Mouse (Mus musculus) liver, postnatal 0 days (tissue): ENCODE results near the gene Cdh23. TPM values are rescaled to one million over a fixed set of nuclear protein-coding genes. Genes with fewer than 3 reads are reported as not detected.

Source experiments
- ATAC-seq: fragments of 200-750 bp; cut with Nextera tagmentation; 2 replicates; pipeline ENCODE4 v1.8.0; 2017; ENCODE audit warnings: mild to moderate bottlenecking, moderate library complexity
- DNase-seq: peaks from one replicate; pipeline ENCODE4 v3.0.0-alpha.2; 2016
- H3K27ac ChIP-seq: fragments of 300-500 bp; sonication (generic); 2 replicates; pipeline ENCODE4 v1.5.1; 2014; ENCODE audit warnings: antibody characterized with exemption, moderate library complexity, mild to moderate bottlenecking, low read depth
- H3K27me3 ChIP-seq: fragments of 300-500 bp; sonication (generic); 2 replicates; pipeline ENCODE4 v1.6.1; 2014; ENCODE audit warnings: low read length, control low read depth, mixed read lengths; ENCODE audit not compliant: insufficient read depth
- H3K36me3 ChIP-seq: fragments of 300-500 bp; sonication (generic); replicated peaks from 2 replicates; pipeline ENCODE4 v1.6.1; 2014; ENCODE audit warnings: mild to moderate bottlenecking, control low read depth, low read length, moderate library complexity, mixed read lengths; ENCODE audit not compliant: insufficient read depth
- H3K4me1 ChIP-seq: fragments of 300-500 bp; sonication (generic); 2 replicates; pipeline ENCODE4 v1.6.1; 2014; ENCODE audit warnings: antibody characterized with exemption, mild to moderate bottlenecking, control low read depth; ENCODE audit not compliant: insufficient read depth
- H3K4me2 ChIP-seq: fragments of 300-500 bp; sonication (generic); 2 replicates; pipeline ENCODE4 v1.6.1; 2014; ENCODE audit warnings: low read depth, mild to moderate bottlenecking, low read length, moderate library complexity, mixed read lengths
- H3K4me3 ChIP-seq: fragments of 300-500 bp; sonication (generic); 2 replicates; pipeline ENCODE4 v1.5.1; 2014; ENCODE audit warnings: low read depth, low read length
- H3K9ac ChIP-seq: fragments of 300-500 bp; sonication (generic); replicated peaks from 2 replicates; pipeline ENCODE4 v1.6.1; 2014; ENCODE audit warnings: mild to moderate bottlenecking, moderate library complexity
- H3K9me3 ChIP-seq: fragments of 300-500 bp; sonication (generic); 2 replicates; pipeline ENCODE4 v1.6.1; 2016; ENCODE audit warnings: mild to moderate bottlenecking, control low read depth, low read length, mixed read lengths
- CTCF ChIP-seq: sonication (generic); IDR thresholded peaks from 2 replicates; pipeline ENCODE4 v1.5.1; 2016; ENCODE audit warnings: antibody characterized with exemption, low read depth
- EP300 ChIP-seq: IDR thresholded peaks from 2 replicates; pipeline ENCODE4 v1.6.1; 2016; ENCODE audit warnings: antibody characterized with exemption, low read depth, mild to moderate bottlenecking
- WGBS: fragments of 180-500 bp; shearing (Covaris S2); extraction: QIAGEN DNeasy Blood & Tissue Kit; methylation state at CpG from one replicate; pipeline ENCODE4 v1.1.7; 2014; ENCODE audit not compliant: insufficient replicate concordance; 5-methylcytosine and 5-hydroxymethylcytosine counted together
- polyA plus RNA-seq: library from polyadenylated mRNA; unstranded; fragments of >200 nt; fragmentation: Nextera tagmentation; extraction: Ambion mirVana; gene quantifications from 2 replicates; pipeline ENCODE4 v1.2.1, GENCODE M21; 2015

Gene Cdh23
- polyA plus RNA-seq, 1 experiment from 2014 or later: 0.28 TPM

DNA sequence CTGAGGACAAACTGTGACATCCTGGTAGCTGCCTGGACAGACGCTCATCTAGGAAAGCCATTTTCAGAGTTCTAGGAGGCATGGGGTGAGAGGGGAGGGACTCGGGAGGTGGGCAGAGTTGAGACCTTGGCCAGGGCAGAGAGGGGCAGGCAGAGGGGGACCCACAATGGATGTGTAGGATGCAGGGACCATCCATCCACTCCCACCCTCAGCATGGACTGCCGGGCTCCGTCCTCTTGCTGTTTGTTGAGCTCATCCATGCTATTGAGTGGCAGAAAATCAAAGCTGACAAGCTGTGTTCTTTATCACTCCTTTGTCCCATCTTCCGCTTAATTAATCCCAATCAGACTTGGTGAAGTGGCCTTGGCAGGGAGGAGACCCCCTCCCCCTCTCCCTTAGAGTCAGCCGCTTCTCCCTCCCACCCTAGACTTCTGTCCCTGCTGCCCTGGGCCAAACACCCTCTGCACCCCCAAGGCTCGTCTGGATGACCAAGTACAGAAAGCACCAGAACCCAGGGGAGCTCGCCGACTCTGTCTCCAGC, 222.4 kb downstream of the Cdh23 start:
- no peaks in the 10 kb centered on the region for H3K36me3 ChIP-seq
- H3K4me2 ChIP-seq: no peak overlapping the region
- DNase-seq: no peak
- H3K27ac ChIP-seq: no peak overlapping the region
- no peak for TF ChIP-seq CTCF
- no peak for TF ChIP-seq EP300
- no peak overlapping the region for H3K9ac ChIP-seq
- no peaks in the 10 kb centered on the region for H3K4me1 ChIP-seq
- 61% methylated on average over 9 of the region's 9 CpGs for whole genome bisulfite sequencing
- H3K27me3 ChIP-seq: 0 out of 2 replicates have a peak, but pooled peaks cover 13% of the 10 kb centered on the region
- no peak overlapping the region for H3K4me3 ChIP-seq
- ATAC-seq: no peak
- no peaks in the 10 kb centered on the region for H3K9me3 ChIP-seq

- WGBS: 59% methylated on average over 4 of the region's 4 CpGs
- TF ChIP-seq EP300 (no peak), CTCF (no peak)
- H3K4me2 ChIP-seq: no peak overlapping the region
- no peak for DNase-seq
- H3K9ac ChIP-seq: no peak overlapping the region
- H3K27ac ChIP-seq: no peak overlapping the region
- H3K27me3 ChIP-seq: no peaks in the 10 kb centered on the region
- H3K36me3 ChIP-seq: no peaks in the 10 kb centered on the region
- no peaks in the 10 kb centered on the region for H3K4me1 ChIP-seq
- no peaks in the 10 kb centered on the region for H3K9me3 ChIP-seq
- H3K4me3 ChIP-seq: no peak overlapping the region
- ATAC-seq: no peak
These were observed 228.5 kb downstream of the Cdh23 start for GRCm38 (mm10) chr10:60467752-60468151.

DNA sequence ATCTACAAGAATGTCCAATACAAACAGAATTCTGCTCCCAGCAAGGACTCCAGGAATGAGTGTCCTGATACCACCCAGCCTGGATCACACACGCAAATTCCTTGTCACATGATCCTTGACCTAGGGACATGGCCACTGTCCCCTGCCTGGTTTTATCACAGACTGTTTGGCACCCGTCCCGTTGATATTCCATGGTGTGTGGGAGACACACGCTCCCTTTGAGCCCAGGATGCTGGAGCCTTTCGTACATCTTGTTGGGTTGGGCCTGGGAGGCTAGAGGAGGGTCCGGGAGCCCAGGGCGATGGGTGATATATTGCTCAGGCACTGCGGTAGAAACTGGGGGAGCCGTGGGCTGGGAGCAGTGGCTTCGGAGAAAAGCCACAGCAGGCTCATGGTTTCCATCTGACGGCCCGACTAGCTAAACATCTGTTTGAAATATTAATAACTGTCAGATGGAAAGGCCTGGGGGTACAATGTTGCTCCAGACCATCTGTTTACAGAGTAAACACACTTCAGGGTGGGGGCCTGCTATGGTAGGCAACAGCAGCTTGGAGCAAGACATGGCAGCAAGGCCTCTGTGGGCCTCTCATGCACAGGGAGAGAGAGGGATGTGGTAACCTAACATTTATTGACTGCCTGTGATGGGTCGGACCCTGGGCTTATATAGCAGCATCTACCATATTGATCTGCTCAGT, 232.2 kb downstream of the Cdh23 start:
- H3K36me3 ChIP-seq: no peaks in the 10 kb centered on the region
- H3K27me3 ChIP-seq: no peaks in the 10 kb centered on the region
- TF ChIP-seq CTCF: no peak
- no peak for TF ChIP-seq EP300
- no peak overlapping the region for H3K27ac ChIP-seq
- H3K9ac ChIP-seq: no peak overlapping the region
- 76% methylated on average over 13 of the region's 13 CpGs for WGBS
- DNase-seq (no peak), ATAC-seq (no peak)
- H3K4me1 ChIP-seq: no peaks in the 10 kb centered on the region
- H3K4me2 ChIP-seq: no peak overlapping the region
- H3K4me3 ChIP-seq: no peak overlapping the region
- no peaks in the 10 kb centered on the region for H3K9me3 ChIP-seq

DNA sequence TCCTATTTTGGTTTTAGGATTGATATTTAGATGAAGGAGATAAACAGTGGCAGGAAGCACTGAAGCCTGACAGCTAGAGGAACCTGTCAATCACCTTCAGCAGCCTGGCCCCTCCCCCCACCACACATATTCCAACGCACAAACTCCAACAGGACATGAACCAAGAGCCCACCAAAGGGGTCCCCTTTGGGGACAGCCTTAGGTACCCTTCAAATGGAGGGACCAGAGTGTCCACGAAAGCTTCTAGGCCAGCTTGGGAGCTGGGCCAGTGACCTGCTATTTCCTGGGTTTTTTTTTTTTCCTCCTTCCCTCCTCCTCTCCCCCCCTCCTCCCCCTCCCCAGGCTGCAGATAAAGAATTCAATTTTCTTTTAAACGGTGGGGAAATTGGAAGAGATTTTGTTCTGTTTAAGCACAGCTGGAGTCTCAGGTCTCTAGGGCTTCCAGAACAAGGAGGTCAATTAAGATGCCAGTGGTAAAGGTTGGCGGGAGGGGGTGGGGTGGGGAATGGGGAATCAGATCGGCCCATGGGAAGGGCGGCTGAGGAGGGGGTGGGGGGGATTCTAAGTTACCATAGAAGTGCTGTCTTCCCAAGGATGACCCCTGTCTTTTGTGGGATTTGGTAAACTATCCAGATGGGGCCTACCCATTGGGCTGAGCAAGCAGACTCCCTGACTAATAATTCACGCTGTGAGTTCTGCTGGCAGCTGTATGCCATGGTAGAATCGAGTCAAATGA, 239.5 kb downstream of the Cdh23 start:
- no peaks in the 10 kb centered on the region for H3K9me3 ChIP-seq
- H3K4me2 ChIP-seq: no peak overlapping the region
- no peak overlapping the region for H3K9ac ChIP-seq
- H3K4me1 ChIP-seq: no peaks in the 10 kb centered on the region
- no peak overlapping the region for H3K27ac ChIP-seq
- ATAC-seq (no peak), DNase-seq (no peak)
- 45% methylated on average over 8 of the region's 8 CpGs for WGBS
- H3K4me3 ChIP-seq: no peak overlapping the region
- TF ChIP-seq EP300 (no peak), CTCF (no peak)
- no peaks in the 10 kb centered on the region for H3K36me3 ChIP-seq
- no peaks in the 10 kb centered on the region for H3K27me3 ChIP-seq

DNA sequence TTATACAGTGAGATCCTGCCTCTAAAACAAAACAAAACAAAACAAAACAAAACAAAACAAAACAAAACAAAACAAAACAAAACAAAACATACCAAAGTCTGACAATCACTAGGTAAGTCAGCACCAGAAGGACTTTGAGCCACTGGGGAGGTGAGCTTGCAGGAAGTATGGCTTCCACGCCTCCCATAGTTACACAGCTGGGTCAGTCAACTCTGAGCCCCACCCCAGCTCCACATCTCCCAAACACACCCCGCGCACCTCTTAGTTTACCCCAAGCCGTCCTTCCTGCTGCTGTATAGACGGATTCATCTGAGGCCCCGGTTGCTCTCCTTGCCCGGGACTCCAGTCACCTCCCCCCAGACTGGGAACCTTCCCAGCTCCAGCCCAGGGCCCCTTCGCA, 241.1 kb downstream of the Cdh23 start:
- no peaks in the 10 kb centered on the region for H3K9me3 ChIP-seq
- no peak overlapping the region for H3K9ac ChIP-seq
- H3K27me3 ChIP-seq: no peaks in the 10 kb centered on the region
- no peak overlapping the region for H3K4me3 ChIP-seq
- H3K27ac ChIP-seq: no peak overlapping the region
- TF ChIP-seq EP300 (no peak), CTCF (no peak)
- 73% methylated on average over 8 of the region's 8 CpGs for WGBS
- H3K36me3 ChIP-seq: no peaks in the 10 kb centered on the region
- DNase-seq (no peak), ATAC-seq (no peak)
- no peak overlapping the region for H3K4me2 ChIP-seq
- no peaks in the 10 kb centered on the region for H3K4me1 ChIP-seq

GRCm38 (mm10) chr10:60447186-60447585, 249.1 kb downstream of the Cdh23 start:
- Histone ChIP-seq H3K36me3 (no peaks in the 10 kb centered on the region), H3K27me3 (no peaks in the 10 kb centered on the region), H3K9ac (no peak overlapping the region), H3K4me2 (no peak overlapping the region), H3K4me3 (no peak overlapping the region), H3K4me1 (no peaks in the 10 kb centered on the region), H3K27ac (no peak overlapping the region), H3K9me3 (no peaks in the 10 kb centered on the region)
- WGBS: 80% methylated on average over 12 of the region's 12 CpGs
- TF ChIP-seq EP300 (no peak), CTCF (no peak)
- ATAC-seq: no peak
- no peak for DNase-seq
